10 mouse cellular contexts compared by ENCODE assay signal in genomic region chr15:25662833-25663519, GRCm38 (mm10). TPM values are rescaled to one million over a fixed set of nuclear protein-coding genes. Genes with fewer than 3 reads are reported as not detected.
DNase-seq lines count a peak whose midpoint lies in the region; ATAC-seq lines count a peak whose summit lies in the region.
"Had no signal": no experiment of that assay in that cellular context is flagged by ENCODE, and none has a peak within 500 bp of the region (broad histone marks: within the 10 kb centered on the region; RNA-seq: fewer than 3 reads in every experiment).

No protein-coding gene starts in this region.

- WGBS in lung, embryonic 15.5 days = 21% methylated on average over 8 of the region's 8 CpGs
- 10% methylated on average over 8 of the region's 8 CpGs for WGBS in intestine, embryonic 15.5 days
- 47% methylated on average over 8 of the region's 8 CpGs for WGBS in liver, embryonic 11.5 days

- no peak overlapping the region for H3K9ac ChIP-seq in lung, embryonic 15.5 days
- peak overlapping the region; percentile 6; the same call in 1 of the 2 replicates for H3K9ac ChIP-seq in intestine, embryonic 15.5 days
- no peak overlapping the region for H3K9ac ChIP-seq in liver, embryonic 11.5 days (ENCODE audit: low read depth, low read length)

- ATAC-seq in lung, embryonic 15.5 days (ENCODE audit: borderline replicate concordance, extremely low read depth, low FRiP score, low TSS enrichment) = peak; percentile 72; the same call in 1 of the 2 replicates
- ATAC-seq in intestine, embryonic 15.5 days = peak; percentile 94
- ATAC-seq in liver, embryonic 11.5 days (replicated peaks; ENCODE audit: low FRiP score) = peak; percentile 70

- no peaks in the 10 kb centered on the region for H3K27me3 ChIP-seq in lung, embryonic 15.5 days
- no peaks in the 10 kb centered on the region for H3K27me3 ChIP-seq in intestine, embryonic 15.5 days (replicated peaks)
- no peaks in the 10 kb centered on the region for H3K27me3 ChIP-seq in liver, embryonic 11.5 days (replicated peaks; ENCODE audit: control insufficient read depth, insufficient read depth, low read length)

- H3K4me2 ChIP-seq in lung, embryonic 15.5 days = no peak overlapping the region
- peak overlapping the region; percentile 47 for H3K4me2 ChIP-seq in intestine, embryonic 15.5 days (replicated peaks)
- H3K4me2 ChIP-seq in liver, embryonic 11.5 days = peak overlapping the region; percentile 19; the same call in 1 of the 2 replicates

- H3K27ac ChIP-seq in lung, embryonic 15.5 days = peak overlapping the region; percentile 85
- peak overlapping the region; percentile 86 for H3K27ac ChIP-seq in intestine, embryonic 15.5 days
- peak overlapping the region; percentile 44; the same call in 1 of the 2 replicates for H3K27ac ChIP-seq in liver, embryonic 11.5 days (ENCODE audit: low read depth, low read length)
- H3K27ac ChIP-seq: macrophage had no signal

- no peak for DNase-seq in lung, postnatal 25 days (ENCODE audit: low spot score)
- DNase-seq in liver, embryonic 11.5 days (ENCODE audit: low spot score) = peak; percentile 44
- DNase-seq in yolk sac, embryonic 10.5 days (ENCODE audit: low spot score) = peak; percentile 86
- DNase-seq in spleen, adult 12 weeks (ENCODE audit: low spot score) = no peak
- no peak for DNase-seq in left cerebral cortex, postnatal 25 days (ENCODE audit: low spot score in 2 of 2)
- DNase-seq: adrenal gland, postnatal 36 days; cerebellum, adult 11-12 months had no signal

- H3K4me1 ChIP-seq in lung, embryonic 15.5 days = peaks cover 17% of the 10 kb centered on the region
- H3K4me1 ChIP-seq in intestine, embryonic 15.5 days (replicated peaks) = 0 out of 2 replicates have a peak, but pooled peaks cover 15% of the 10 kb centered on the region
- no peaks in the 10 kb centered on the region; the same call in 1 of the 2 replicates for H3K4me1 ChIP-seq in liver, embryonic 11.5 days (replicated peaks; ENCODE audit: control insufficient read depth, insufficient read depth, low read length)

- no peaks in the 10 kb centered on the region for H3K9me3 ChIP-seq in lung, embryonic 15.5 days
- H3K9me3 ChIP-seq in intestine, embryonic 15.5 days = no peaks in the 10 kb centered on the region
- no peaks in the 10 kb centered on the region for H3K9me3 ChIP-seq in liver, embryonic 11.5 days (ENCODE audit: control insufficient read depth, low read length)

- intact Hi-C loops in left cerebral cortex, postnatal 25 days (cut with DNase I) = no loop called here

- H3K4me3 ChIP-seq in lung, embryonic 15.5 days = no peak overlapping the region
- H3K4me3 ChIP-seq in intestine, embryonic 15.5 days (replicated peaks) = no peak overlapping the region
- no peak overlapping the region for H3K4me3 ChIP-seq in liver, embryonic 11.5 days (ENCODE audit: low read depth, low read length)

- H3K36me3 ChIP-seq in lung, embryonic 15.5 days = 0 out of 2 replicates have a peak, but pooled peaks cover 7% of the 10 kb centered on the region
- H3K36me3 ChIP-seq in intestine, embryonic 15.5 days = no peaks in the 10 kb centered on the region
- no peaks in the 10 kb centered on the region; the same call in 1 of the 2 replicates for H3K36me3 ChIP-seq in liver, embryonic 11.5 days (ENCODE audit: control insufficient read depth, insufficient read depth, low read length)

RNA-seq across cellular contexts. Expression of gene Myo10, which starts 40.7 kb away (rescaled TPM):
- 37.1 and 38.0 TPM in 2 replicates for polyA plus RNA-seq in lung, embryonic 15.5 days (2015; fragmentation: Nextera tagmentation; extraction: Ambion mirVana)
- 23.9 and 25.3 TPM in 2 replicates for polyA plus RNA-seq in intestine, embryonic 15.5 days (2015; fragmentation: Nextera tagmentation; extraction: Ambion mirVana)
- 14.4 and 16.3 TPM in 2 replicates for polyA plus RNA-seq in liver, embryonic 11.5 days (2014; fragmentation: Nextera tagmentation; extraction: Ambion mirVana)
- 10 to 100 TPM; 39.3 to 39.6 TPM for total RNA-seq in left cerebral cortex, postnatal 25 days (2021)

Comparison
In these comparisons a context has a peak if more than half of its experiments do, and no peak if none do; other contexts are left out.
1. DNase-seq: peak in liver, embryonic 11.5 days (single experiment) and yolk sac, embryonic 10.5 days (single experiment); none in lung, postnatal 25 days (single experiment), spleen, adult 12 weeks (single experiment) and left cerebral cortex, postnatal 25 days (0 of 2).
2. Peak in every context shown above with its lines, with median percentiles within 50 percentile points of each other: ATAC-seq and H3K27ac ChIP-seq.